Mouse (Mus musculus): ENCODE measurements at regions not wholly inside any gene's neighbourhood (a gene's known extent, or its start where the extent isn't known, plus 50 kb on each side); places are given as distances from the start of the nearest gene placed in this dataset.

DNA sequence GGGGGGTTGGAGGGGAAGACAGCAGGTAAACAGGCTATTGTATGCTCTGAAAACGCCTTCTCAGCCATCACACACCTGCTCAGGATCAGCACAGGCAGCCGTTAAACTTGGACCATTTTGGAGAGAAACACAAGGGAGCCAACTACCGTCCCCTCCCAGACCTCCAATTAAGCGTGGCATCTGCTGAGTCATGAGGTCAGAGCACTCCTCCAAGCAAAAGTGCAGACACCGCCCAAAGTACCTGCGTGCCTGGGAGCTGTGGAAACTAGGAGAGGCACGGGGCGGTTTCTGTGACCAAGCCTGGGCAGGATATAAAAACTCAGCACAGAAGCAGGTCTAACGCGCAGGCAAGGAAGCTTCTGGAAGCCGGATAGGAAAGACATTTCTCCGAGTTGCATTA is 54.8 kb upstream of the Sh3bp4 start:
- TF ChIP-seq POLR2A (IDR thresholded peaks at IDR 0.05; ENCODE audit: extremely low read depth, insufficient read depth, low read length): no peak
- no peak for TF ChIP-seq CTCF (IDR thresholded peaks at IDR 0.05; ENCODE audit: extremely low read depth, insufficient read depth, low read length)

Data from cortical plate, adult 2 months (tissue).